Mouse (Mus musculus) MEL (cell line): ENCODE data around the gene Susd2. TPM values are rescaled to one million over a fixed set of nuclear protein-coding genes. Genes with fewer than 3 reads are reported as not detected.

Source experiments
- DNase-seq: peaks from one replicate; pipeline ENCODE4 v3.0.0; 2011; ENCODE audit warnings: low read depth, low spot score
- H3K27ac ChIP-seq: 2 replicates; pipeline ENCODE4 v1.5.1; 2012; ENCODE audit warnings: low read depth, mild to moderate bottlenecking, control low read depth, low read length, moderate library complexity; ENCODE audit not compliant: control insufficient read depth
- H3K27me3 ChIP-seq, 2 experiments: fragments of 150-350 bp in 1 of 2; sonication (generic) in 1 of 2; 2 replicates each; pipeline ENCODE4 v1.6.1; 2012; ENCODE audit warnings: low read length in 2 of 2, mild to moderate bottlenecking in 2 of 2, improper control_type of control experiment in 1 of 2, moderate library complexity in 1 of 2; ENCODE audit not compliant: insufficient read depth in 2 of 2, control insufficient read depth in 1 of 2
- H3K36me3 ChIP-seq, 2 experiments: 2 replicates each; pipeline ENCODE4 v1.6.1; 2012 to 2014; ENCODE audit warnings: low read length in 2 of 2, improper control_type of control experiment in 1 of 2, inconsistent platforms in 1 of 2, mild to moderate bottlenecking in 1 of 2; ENCODE audit not compliant: insufficient read depth in 2 of 2, control insufficient read depth in 1 of 2
- H3K4me1 ChIP-seq, 2 experiments: fragments of 150-350 bp in 1 of 2; sonication (generic) in 1 of 2; 2 replicates each; pipeline ENCODE4 v1.6.1; 2012; ENCODE audit warnings: low read length in 2 of 2, improper control_type of control experiment in 1 of 2, mild to moderate bottlenecking in 1 of 2; ENCODE audit not compliant: insufficient read depth in 2 of 2, control insufficient read depth in 1 of 2
- H3K4me3 ChIP-seq, 2 experiments: fragments of 150-350 bp in 1 of 2; sonication (generic) in 1 of 2; 2 replicates each; pipeline ENCODE4 v1.5.1; 2012; ENCODE audit warnings: low read depth in 2 of 2, low read length in 2 of 2, mild to moderate bottlenecking in 2 of 2, moderate library complexity in 2 of 2, control low read depth in 1 of 2, improper control_type of control experiment in 1 of 2; ENCODE audit not compliant: control insufficient read depth in 1 of 2, insufficient read depth in 1 of 2
- H3K79me2 ChIP-seq: 2 replicates; pipeline ENCODE4 v1.6.1; 2012; ENCODE audit warnings: mild to moderate bottlenecking, low read length, moderate library complexity; ENCODE audit not compliant: control insufficient read depth, poor library complexity, insufficient read depth
- H3K9ac ChIP-seq: 2 replicates; pipeline ENCODE4 v1.6.1; 2012; ENCODE audit warnings: low read depth, mild to moderate bottlenecking, control low read depth, low read length, moderate library complexity; ENCODE audit not compliant: control insufficient read depth, poor library complexity, severe bottlenecking
- H3K9me3 ChIP-seq: fragments of 150-350 bp; sonication (generic); replicated peaks from 2 replicates; pipeline ENCODE4 v1.6.1; 2012; ENCODE audit warnings: mild to moderate bottlenecking, low read length, improper control_type of control experiment, moderate library complexity; ENCODE audit not compliant: insufficient read depth
- BHLHE40 ChIP-seq: IDR thresholded peaks from 2 replicates; pipeline ENCODE4 v1.6.1; 2012; ENCODE audit warnings: low read depth, mild to moderate bottlenecking, inconsistent platforms, low read length, improper control_type of control experiment, borderline replicate concordance
- CTCF ChIP-seq, 3 experiments: IDR thresholded peaks in 2 of 3; conservative IDR thresholded peaks in 1 of 3; 2 replicates each; pipeline ENCODE4 v1.5.1; 2011 to 2012; ENCODE audit warnings: low read length in 3 of 3, low read depth in 2 of 3, mild to moderate bottlenecking in 2 of 3, improper control_type of control experiment in 1 of 3, inconsistent platforms in 1 of 3, mixed read lengths in 1 of 3, moderate library complexity in 1 of 3; ENCODE audit not compliant: control insufficient read depth in 1 of 3, insufficient read depth in 1 of 3, poor library complexity in 1 of 3, severe bottlenecking in 1 of 3
- E2F4 ChIP-seq: IDR thresholded peaks from 2 replicates; pipeline ENCODE4 v1.6.1; 2011; ENCODE audit warnings: low read depth, low read length, improper control_type of control experiment, borderline replicate concordance
- GABPA ChIP-seq: IDR thresholded peaks from 2 replicates; pipeline ENCODE4 v1.6.1; 2012; ENCODE audit warnings: low read depth, mild to moderate bottlenecking, inconsistent platforms, low read length, improper control_type of control experiment, moderate library complexity
- HCFC1 ChIP-seq: IDR thresholded peaks from 2 replicates; pipeline ENCODE4 v1.6.1; 2012; ENCODE audit warnings: low read depth, mild to moderate bottlenecking, inconsistent platforms, low read length, improper control_type of control experiment, moderate library complexity
- JUND ChIP-seq: IDR thresholded peaks from 2 replicates; pipeline ENCODE4 v1.6.1; 2011; ENCODE audit warnings: low read depth, mild to moderate bottlenecking, improper control_type of control experiment, low read length
- KAT2A ChIP-seq: conservative IDR thresholded peaks from 2 replicates; pipeline ENCODE4 v1.6.1; 2012; ENCODE audit warnings: low read depth, low read length, improper control_type of control experiment, inconsistent platforms
- MAZ ChIP-seq: IDR thresholded peaks from 2 replicates; pipeline ENCODE4 v1.6.1; 2012; ENCODE audit warnings: low read depth, mild to moderate bottlenecking, inconsistent platforms, low read length, improper control_type of control experiment
- MYC ChIP-seq: IDR thresholded peaks from 2 replicates; pipeline ENCODE4 v1.6.1; 2011; ENCODE audit warnings: low read depth, mild to moderate bottlenecking, low read length, improper control_type of control experiment, moderate library complexity
- NRF1 ChIP-seq: IDR thresholded peaks from 2 replicates; pipeline ENCODE4 v1.6.1; 2014; ENCODE audit warnings: low read depth, mild to moderate bottlenecking, inconsistent platforms, low read length, improper control_type of control experiment, moderate library complexity; ENCODE audit not compliant: poor library complexity, insufficient read depth, severe bottlenecking
- POLR2A ChIP-seq, 2 experiments: IDR thresholded peaks; 2 replicates each; pipeline ENCODE4 v1.6.1; 2011 to 2012; ENCODE audit warnings: low read length in 2 of 2, mild to moderate bottlenecking in 2 of 2, control low read depth in 1 of 2, improper control_type of control experiment in 1 of 2, low read depth in 1 of 2, moderate library complexity in 1 of 2; ENCODE audit not compliant: control insufficient read depth in 1 of 2, insufficient read depth in 1 of 2, poor library complexity in 1 of 2
- RCOR1 ChIP-seq: IDR thresholded peaks from 2 replicates; pipeline ENCODE4 v1.6.1; 2012; ENCODE audit warnings: low read depth, mild to moderate bottlenecking, inconsistent platforms, low read length, improper control_type of control experiment
- SIN3A ChIP-seq: IDR thresholded peaks from 2 replicates; pipeline ENCODE4 v1.6.1; 2012; ENCODE audit warnings: low read length, improper control_type of control experiment, inconsistent platforms
- SMC3 ChIP-seq: IDR thresholded peaks from 2 replicates; pipeline ENCODE4 v1.6.1; 2011; ENCODE audit warnings: low read depth, low read length, improper control_type of control experiment
- TAL1 ChIP-seq: IDR thresholded peaks from 2 replicates; pipeline ENCODE4 v1.6.1; 2012; ENCODE audit warnings: mild to moderate bottlenecking, inconsistent platforms, low read length, moderate library complexity, mixed read lengths
- TBP ChIP-seq: IDR thresholded peaks from 2 replicates; pipeline ENCODE4 v1.8.0; 2011; ENCODE audit warnings: low read depth, low read length, improper control_type of control experiment
- TCF12 ChIP-seq: IDR thresholded peaks from 2 replicates; pipeline ENCODE4 v1.6.1; 2014; ENCODE audit warnings: low read depth, mild to moderate bottlenecking, inconsistent platforms, low read length, improper control_type of control experiment, moderate library complexity
- UBTF ChIP-seq: IDR thresholded peaks from 2 replicates; pipeline ENCODE4 v1.6.1; 2012; ENCODE audit warnings: low read depth, mild to moderate bottlenecking, inconsistent platforms, low read length, improper control_type of control experiment, moderate library complexity, borderline replicate concordance; ENCODE audit not compliant: insufficient read depth
- USF1 ChIP-seq: IDR thresholded peaks from 2 replicates; pipeline ENCODE4 v1.6.1; 2014; ENCODE audit warnings: low read depth, mild to moderate bottlenecking, inconsistent platforms, low read length, improper control_type of control experiment, moderate library complexity
- polyA plus RNA-seq, 2 experiments: library from polyadenylated mRNA; stranded (reverse) in 1 of 2; unstranded in 1 of 2; fragments of >175 nt in 1 of 2; fragments of >200 nt in 1 of 2; gene quantifications; 2 replicates each; pipeline versions ENCODE4 v1.2.1 to v1.2.4; 2012; ENCODE audit warnings: low replicate concordance in 2 of 2, low read depth in 1 of 2; ENCODE audit not compliant: insufficient read length in 2 of 2, insufficient read depth in 1 of 2, missing spikeins in 1 of 2
- total RNA-seq: library from RNA; depleted of rRNA; stranded (reverse); fragments of 300-350 nt; gene quantifications from 2 replicates; pipeline ENCODE4 v1.2.3, GENCODE M21; 2012

The Susd2 gene
- total and polyA plus RNA-seq, 3 experiments = 0.12 to 0.15 TPM; not detected in 1

GRCm38 (mm10) chr10:75686724-75687123 lies 42.9 kb upstream of the Susd2 start:
- no peaks in the 10 kb centered on the region for H3K4me1 ChIP-seq
- H3K4me3 ChIP-seq = no peak overlapping the region
- H3K27ac ChIP-seq = no peak overlapping the region
- no peak for DNase-seq
- peaks cover 0 to 10% of the 10 kb centered on the region in 2 experiments; a peak in 2 of 4 replicates for H3K36me3 ChIP-seq
- H3K27me3 ChIP-seq = no peaks in the 10 kb centered on the region
- H3K9me3 ChIP-seq = no peaks in the 10 kb centered on the region
- TF ChIP-seq MAZ (no peak), BHLHE40 (no peak), KAT2A (no peak), E2F4 (no peak), JUND (no peak), HCFC1 (no peak), TBP (no peak), GABPA (no peak)
- no peaks in the 10 kb centered on the region for H3K79me2 ChIP-seq
- no peak overlapping the region for H3K9ac ChIP-seq

GRCm38 (mm10) chr10:75684035-75685004 lies 40.5 kb upstream of the Susd2 start:
- no peak for TF ChIP-seq USF1
- TF ChIP-seq TCF12 = no peak
- TF ChIP-seq, all 39 proteins: peak for 0
- H3K27ac ChIP-seq = no peak overlapping the region
- no peaks in the 10 kb centered on the region for H3K27me3 ChIP-seq
- no peak overlapping the region for H3K9ac ChIP-seq
- no peaks in the 10 kb centered on the region for H3K4me1 ChIP-seq
- no peak overlapping the region for H3K4me3 ChIP-seq
- DNase-seq = peak; percentile 27
- no peaks in the 10 kb centered on the region for H3K9me3 ChIP-seq
- peaks cover 0 to 8% of the 10 kb centered on the region in 2 experiments; a peak in 2 of 4 replicates for H3K36me3 ChIP-seq
- H3K79me2 ChIP-seq = no peaks in the 10 kb centered on the region

GRCm38 (mm10) chr10:75680574-75681001 lies 36.8 kb upstream of the Susd2 start:
- Histone ChIP-seq H3K79me2 (no peaks in the 10 kb centered on the region), H3K4me3 (no peak overlapping the region), H3K4me1 (no peaks in the 10 kb centered on the region), H3K27ac (no peak overlapping the region), H3K36me3 (peaks cover 0 to 9% of the 10 kb centered on the region in 2 experiments; a peak in 2 of 4 replicates), H3K27me3 (no peaks in the 10 kb centered on the region), H3K9me3 (no peaks in the 10 kb centered on the region), H3K9ac (no peak overlapping the region)
- TF ChIP-seq CTCF (IDR thresholded peaks at IDR 0.05 in 2 of 3, conservative IDR thresholded peaks at IDR 0.05 in 1 of 3; ENCODE audit: control insufficient read depth in 1 of 3, insufficient read depth in 1 of 3, low read depth in 2 of 3, low read length in 3 of 3, poor library complexity in 1 of 3, severe bottlenecking in 1 of 3) (no peak), MYC (no peak), UBTF (no peak), RCOR1 (no peak), TAL1 (no peak), MAZ (no peak), SMC3 (no peak), SIN3A (no peak), KAT2A (no peak), NRF1 (no peak), HCFC1 (no peak), POLR2A (IDR thresholded peaks at IDR 0.05; ENCODE audit: control insufficient read depth in 1 of 2, insufficient read depth in 1 of 2, low read depth in 1 of 2, low read length in 2 of 2, poor library complexity in 1 of 2) (no peak)
- DNase-seq = no peak
